Mouse (Mus musculus): ENCODE measurements around the gene Plac9b.
"Not testable (repeated sequence)": the region's sequence is repeated elsewhere in the genome, so short reads cannot be mapped to it uniquely, and the experiment has no call there.

- TF ChIP-seq CTCF, EP300 (IDR thresholded peaks at IDR 0.05; ENCODE audit: low read depth): not testable (repeated sequence)
Observed at GRCm38 (mm10) chr14:26182380-26182779, at the start of gene Plac9b.
